Mouse (Mus musculus): ENCODE measurements around the gene Rgs7. TPM values are rescaled to one million over a fixed set of nuclear protein-coding genes. Genes with fewer than 3 reads are reported as not detected.

Gene Rgs7
- polyA plus RNA-seq, 1 experiment from 2014 or later, result 1.8 TPM

GRCm38 (mm10) chr1:175254724-175255123 lies 237.6 kb downstream of the Rgs7 start:
- H3K9me3 ChIP-seq (replicated peaks), result no peaks in the 10 kb centered on the region
- H3K4me3 ChIP-seq, result no peak overlapping the region
- no peaks in the 10 kb centered on the region for H3K27me3 ChIP-seq (ENCODE audit: low read depth, poor library complexity, severe bottlenecking)
- no peak overlapping the region for H3K27ac ChIP-seq (replicated peaks)
- WGBS, result 73% methylated on average over 3 of the region's 3 CpGs
- DNase-seq (ENCODE audit: low spot score), result no peak
- H3K4me1 ChIP-seq, result no peaks in the 10 kb centered on the region
- no peaks in the 10 kb centered on the region for H3K36me3 ChIP-seq

- Histone ChIP-seq H3K27me3 (ENCODE audit: low read depth, poor library complexity, severe bottlenecking) (no peaks in the 10 kb centered on the region), H3K36me3 (no peaks in the 10 kb centered on the region), H3K27ac (replicated peaks) (no peak overlapping the region), H3K4me1 (no peaks in the 10 kb centered on the region), H3K9me3 (replicated peaks) (no peaks in the 10 kb centered on the region), H3K4me3 (no peak overlapping the region)
- no peak for DNase-seq (ENCODE audit: low spot score)
- 86% methylated on average over 5 of the region's 5 CpGs for WGBS
Measured at GRCm38 (mm10) chr1:175242135-175242534, 250.2 kb downstream of the Rgs7 start.

- H3K4me1 ChIP-seq, result no peaks in the 10 kb centered on the region
- H3K27ac ChIP-seq (replicated peaks), result no peak overlapping the region
- DNase-seq (ENCODE audit: low spot score), result no peak
- no peaks in the 10 kb centered on the region for H3K9me3 ChIP-seq (replicated peaks)
- H3K4me3 ChIP-seq, result no peak overlapping the region
- no peaks in the 10 kb centered on the region for H3K36me3 ChIP-seq
- H3K27me3 ChIP-seq (ENCODE audit: low read depth, poor library complexity, severe bottlenecking), result no peaks in the 10 kb centered on the region
- 82% methylated on average over 2 of the region's 2 CpGs for WGBS
Measured at GRCm38 (mm10) chr1:175240137-175240536, 252.2 kb downstream of the Rgs7 start.

GRCm38 (mm10) chr1:175221593-175222500 lies 270.5 kb downstream of the Rgs7 start:
- Histone ChIP-seq H3K27me3 (ENCODE audit: low read depth, poor library complexity, severe bottlenecking) (no peaks in the 10 kb centered on the region), H3K4me3 (no peak overlapping the region), H3K9me3 (replicated peaks) (no peaks in the 10 kb centered on the region), H3K27ac (replicated peaks) (no peak overlapping the region), H3K4me1 (0 out of 2 replicates have a peak, but pooled peaks cover 3% of the 10 kb centered on the region), H3K36me3 (no peaks in the 10 kb centered on the region)
- WGBS, result 92% methylated on average over 3 of the region's 3 CpGs
- DNase-seq (ENCODE audit: low spot score), result no peak

- H3K27me3 ChIP-seq (ENCODE audit: low read depth, poor library complexity, severe bottlenecking), result no peaks in the 10 kb centered on the region
- H3K9me3 ChIP-seq (replicated peaks), result no peaks in the 10 kb centered on the region
- H3K36me3 ChIP-seq, result no peaks in the 10 kb centered on the region
- H3K4me1 ChIP-seq, result 0 out of 2 replicates have a peak, but pooled peaks cover 3% of the 10 kb centered on the region
- 84% methylated on average over 2 of the region's 2 CpGs for WGBS
- no peak overlapping the region for H3K27ac ChIP-seq (replicated peaks)
- no peak for DNase-seq (ENCODE audit: low spot score)
- no peak overlapping the region for H3K4me3 ChIP-seq
Measured at GRCm38 (mm10) chr1:175219563-175219962, 272.7 kb downstream of the Rgs7 start.

GRCm38 (mm10) chr1:175207004-175207403 lies 285.3 kb downstream of the Rgs7 start:
- no peak overlapping the region for H3K27ac ChIP-seq (replicated peaks)
- H3K36me3 ChIP-seq, result no peaks in the 10 kb centered on the region
- H3K9me3 ChIP-seq (replicated peaks), result no peaks in the 10 kb centered on the region
- no peaks in the 10 kb centered on the region for H3K4me1 ChIP-seq
- 82% methylated on average over 2 of the region's 2 CpGs for WGBS
- H3K4me3 ChIP-seq, result no peak overlapping the region
- no peak for DNase-seq (ENCODE audit: low spot score)
- H3K27me3 ChIP-seq (ENCODE audit: low read depth, poor library complexity, severe bottlenecking), result no peaks in the 10 kb centered on the region

- no peaks in the 10 kb centered on the region for H3K4me1 ChIP-seq
- H3K27ac ChIP-seq (replicated peaks), result no peak overlapping the region
- 78% methylated on average over 1 of the region's 1 CpGs for WGBS
- no peak for DNase-seq (ENCODE audit: low spot score)
- H3K36me3 ChIP-seq, result no peaks in the 10 kb centered on the region
- no peak overlapping the region for H3K4me3 ChIP-seq
- no peaks in the 10 kb centered on the region for H3K9me3 ChIP-seq (replicated peaks)
- no peaks in the 10 kb centered on the region for H3K27me3 ChIP-seq (ENCODE audit: low read depth, poor library complexity, severe bottlenecking)
Measured at GRCm38 (mm10) chr1:175205633-175206032, 286.7 kb downstream of the Rgs7 start.

- Histone ChIP-seq H3K4me1 (no peaks in the 10 kb centered on the region), H3K27me3 (ENCODE audit: low read depth, poor library complexity, severe bottlenecking) (no peaks in the 10 kb centered on the region), H3K36me3 (no peaks in the 10 kb centered on the region), H3K27ac (replicated peaks) (no peak overlapping the region), H3K9me3 (replicated peaks) (no peaks in the 10 kb centered on the region), H3K4me3 (no peak overlapping the region)
- WGBS, result 77% methylated on average over 1 of the region's 1 CpGs
- DNase-seq (ENCODE audit: low spot score), result no peak
Measured at GRCm38 (mm10) chr1:175203544-175203943, 288.8 kb downstream of the Rgs7 start.

GRCm38 (mm10) chr1:175202902-175203301 lies 289.4 kb downstream of the Rgs7 start:
- H3K27me3 ChIP-seq (ENCODE audit: low read depth, poor library complexity, severe bottlenecking), result no peaks in the 10 kb centered on the region
- H3K36me3 ChIP-seq, result no peaks in the 10 kb centered on the region
- H3K9me3 ChIP-seq (replicated peaks), result no peaks in the 10 kb centered on the region
- no peak for DNase-seq (ENCODE audit: low spot score)
- 78% methylated on average over 2 of the region's 2 CpGs for WGBS
- no peak overlapping the region for H3K4me3 ChIP-seq
- no peak overlapping the region for H3K27ac ChIP-seq (replicated peaks)
- H3K4me1 ChIP-seq, result no peaks in the 10 kb centered on the region

GRCm38 (mm10) chr1:175198881-175199280 lies 293.4 kb downstream of the Rgs7 start:
- WGBS, result 91% methylated on average over 4 of the region's 4 CpGs

GRCm38 (mm10) chr1:175195806-175196205 lies 296.5 kb downstream of the Rgs7 start:
- no peaks in the 10 kb centered on the region for H3K4me1 ChIP-seq
- H3K27ac ChIP-seq (replicated peaks), result no peak overlapping the region
- no peaks in the 10 kb centered on the region for H3K9me3 ChIP-seq (replicated peaks)
- DNase-seq (ENCODE audit: low spot score), result no peak
- H3K36me3 ChIP-seq, result no peaks in the 10 kb centered on the region
- H3K4me3 ChIP-seq, result no peak overlapping the region
- no peaks in the 10 kb centered on the region for H3K27me3 ChIP-seq (ENCODE audit: low read depth, poor library complexity, severe bottlenecking)
- WGBS, result 91% methylated on average over 4 of the region's 4 CpGs

More at GRCm38 (mm10) chr1:175198881-175199280, 293.4 kb downstream of the Rgs7 start:
- no peaks in the 10 kb centered on the region for H3K9me3 ChIP-seq (replicated peaks)
- no peaks in the 10 kb centered on the region for H3K36me3 ChIP-seq
- H3K27me3 ChIP-seq (ENCODE audit: low read depth, poor library complexity, severe bottlenecking), result no peaks in the 10 kb centered on the region
- H3K4me1 ChIP-seq, result no peaks in the 10 kb centered on the region
- no peak for DNase-seq (ENCODE audit: low spot score)
- H3K4me3 ChIP-seq, result no peak overlapping the region
- H3K27ac ChIP-seq (replicated peaks), result no peak overlapping the region

- no peaks in the 10 kb centered on the region for H3K27me3 ChIP-seq (ENCODE audit: low read depth, poor library complexity, severe bottlenecking)
- H3K36me3 ChIP-seq, result no peaks in the 10 kb centered on the region
- no peaks in the 10 kb centered on the region for H3K4me1 ChIP-seq
- no peak overlapping the region for H3K27ac ChIP-seq (replicated peaks)
- no peak overlapping the region for H3K4me3 ChIP-seq
- WGBS, result 81% methylated on average over 5 of the region's 5 CpGs
- no peak for DNase-seq (ENCODE audit: low spot score)
- H3K9me3 ChIP-seq (replicated peaks), result no peaks in the 10 kb centered on the region
Measured at GRCm38 (mm10) chr1:175188186-175188585, 304.1 kb downstream of the Rgs7 start.

- Histone ChIP-seq H3K4me1 (no peaks in the 10 kb centered on the region), H3K4me3 (no peak overlapping the region), H3K36me3 (no peaks in the 10 kb centered on the region), H3K27me3 (ENCODE audit: low read depth, poor library complexity, severe bottlenecking) (no peaks in the 10 kb centered on the region), H3K27ac (replicated peaks) (no peak overlapping the region), H3K9me3 (replicated peaks) (no peaks in the 10 kb centered on the region)
- WGBS, result 92% methylated on average over 2 of the region's 2 CpGs
- DNase-seq (ENCODE audit: low spot score), result no peak
Measured at GRCm38 (mm10) chr1:175185211-175185610, 307.1 kb downstream of the Rgs7 start.

Measured in midbrain, embryonic 10.5 days (tissue).